Mouse (Mus musculus) gastrocnemius, adult 8-10 months (tissue): Measurements from ENCODE around the gene 2310003L06Rik. TPM values are rescaled to one million over a fixed set of nuclear protein-coding genes. Genes with fewer than 3 reads are reported as not detected.

Source experiments
- DNase-seq, 2 experiments: peaks; one replicate each; pipeline ENCODE4 v3.0.0; 2022; ENCODE audit warnings: low spot score in 2 of 2
- total RNA-seq, 4 experiments: library from RNA; stranded (reverse); gene quantifications; 2 replicates each; pipeline ENCODE4 v1.2.4; 2022

The 2310003L06Rik gene
- total RNA-seq = not detected

DNA sequence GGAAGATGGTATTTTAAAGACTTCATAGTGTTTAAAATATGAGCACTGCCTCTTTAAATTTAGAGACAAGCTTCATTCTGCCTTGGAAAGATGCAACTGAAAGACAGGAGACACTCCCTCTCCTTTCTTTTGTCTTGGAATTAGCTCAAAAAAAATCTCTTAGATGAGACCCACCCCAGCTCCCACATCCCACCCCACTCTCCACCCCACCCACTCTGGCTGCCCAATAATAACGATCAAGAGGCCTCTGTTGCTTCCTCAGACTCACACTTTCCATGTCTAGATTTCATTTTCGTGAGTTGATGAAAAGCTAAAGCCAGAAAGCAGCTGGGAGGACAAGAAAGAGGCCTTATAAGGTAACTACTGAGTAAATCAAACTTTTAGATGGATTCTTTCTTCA, at the start of gene 2310003L06Rik, which contains the start of gene Gm28434:
TSS of gene 2310003L06Rik (plus strand) at position 259 of the 400 bp plus-strand sequence.
TSS of gene Gm28434 (plus strand) at position 317 of the 400 bp plus-strand sequence.
- no peak for DNase-seq

DNA sequence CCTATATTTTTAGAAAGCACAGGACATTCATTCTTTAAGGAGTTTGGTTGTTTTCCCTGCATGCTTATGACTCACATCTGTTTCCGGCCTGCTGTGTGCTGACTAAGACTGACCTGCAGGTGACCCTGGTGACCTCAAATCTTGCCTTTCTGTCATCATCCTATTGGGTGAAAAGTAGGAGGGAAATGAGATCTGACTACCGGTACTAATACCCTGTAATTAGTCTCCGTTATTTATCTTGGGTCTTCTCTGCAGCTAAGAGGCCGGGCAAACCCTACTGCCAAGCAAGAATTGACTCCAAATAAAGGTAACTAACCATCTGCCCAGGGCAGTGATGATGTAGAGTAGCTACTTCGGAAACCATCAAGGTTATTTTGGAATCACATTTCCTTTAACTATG, 43.9 kb upstream of the 2310003L06Rik start, which contains the start of gene Csn3:
TSS of gene Csn3 (plus strand) at position 208 of the 400 bp plus-strand sequence.
- no peak for DNase-seq

GRCm38 (mm10) chr5:87931603-87932002, 37.7 kb upstream of the 2310003L06Rik start:
- no peak for DNase-seq

DNA sequence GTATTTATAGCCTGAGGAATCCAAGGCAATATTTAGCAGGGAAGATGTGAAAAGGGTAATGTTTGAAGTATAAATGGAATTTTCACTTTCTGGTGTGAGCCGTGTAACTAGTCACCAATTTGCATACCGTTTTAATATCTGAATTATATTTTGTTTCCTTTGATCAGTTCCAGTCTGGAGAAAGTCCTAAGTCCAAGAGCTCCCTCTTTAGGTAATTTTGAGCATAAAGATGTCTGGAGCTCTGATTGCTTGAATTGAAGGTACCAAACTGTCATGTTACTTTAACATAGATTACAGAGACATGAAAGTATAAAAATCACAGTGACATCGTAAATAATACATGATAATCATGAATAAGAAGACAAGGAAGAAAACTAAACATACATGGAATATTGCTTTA, 28.5 kb upstream of the 2310003L06Rik start:
- no peak for DNase-seq

DNA sequence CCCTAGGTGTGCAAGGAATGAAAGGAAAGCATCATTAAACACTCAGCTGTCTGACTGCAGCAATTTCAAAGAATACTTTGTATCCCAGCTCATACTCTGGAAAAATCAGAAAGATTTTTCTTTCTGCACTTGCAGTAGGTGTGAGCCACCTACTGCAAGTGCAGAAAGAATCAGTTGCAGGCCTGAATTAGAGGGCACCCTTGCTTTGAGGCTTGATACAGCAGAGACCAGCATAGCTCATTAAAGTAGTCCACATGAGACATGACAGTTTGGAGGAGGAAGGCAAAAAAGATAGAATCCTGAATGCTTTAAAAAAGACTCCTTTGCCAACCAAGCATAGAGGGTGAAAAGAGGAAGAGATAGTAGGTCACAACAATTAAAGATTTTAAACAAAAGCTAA, 26.7 kb upstream of the 2310003L06Rik start:
- DNase-seq = no peak

DNA sequence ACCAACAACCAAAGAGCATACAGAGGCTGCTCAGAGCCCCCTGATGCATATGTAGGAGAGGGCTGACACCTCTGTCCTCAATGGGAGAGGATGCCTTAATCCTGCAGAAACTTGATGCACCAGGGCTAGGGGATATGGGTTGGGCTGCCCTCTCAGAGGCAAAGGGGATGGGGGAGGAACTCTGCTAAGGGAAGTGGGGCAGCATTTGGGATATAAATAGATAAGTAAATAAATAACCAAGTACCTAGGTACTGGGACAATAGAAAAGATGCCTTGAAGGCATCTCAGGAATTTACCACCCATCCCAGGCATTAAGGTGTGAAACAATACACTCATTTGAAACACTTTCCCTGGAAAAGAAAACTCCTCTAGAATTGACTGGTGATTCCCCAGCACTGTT, 17.4 kb upstream of the 2310003L06Rik start:
- no peak for DNase-seq

- DNase-seq = no peak
Measured at GRCm38 (mm10) chr5:87979139-87979538, 9.9 kb downstream of the 2310003L06Rik start, which contains the start of gene Cabs1. Gene Cabs1, plus strand, starts transcription at chr5:87979439.

DNA sequence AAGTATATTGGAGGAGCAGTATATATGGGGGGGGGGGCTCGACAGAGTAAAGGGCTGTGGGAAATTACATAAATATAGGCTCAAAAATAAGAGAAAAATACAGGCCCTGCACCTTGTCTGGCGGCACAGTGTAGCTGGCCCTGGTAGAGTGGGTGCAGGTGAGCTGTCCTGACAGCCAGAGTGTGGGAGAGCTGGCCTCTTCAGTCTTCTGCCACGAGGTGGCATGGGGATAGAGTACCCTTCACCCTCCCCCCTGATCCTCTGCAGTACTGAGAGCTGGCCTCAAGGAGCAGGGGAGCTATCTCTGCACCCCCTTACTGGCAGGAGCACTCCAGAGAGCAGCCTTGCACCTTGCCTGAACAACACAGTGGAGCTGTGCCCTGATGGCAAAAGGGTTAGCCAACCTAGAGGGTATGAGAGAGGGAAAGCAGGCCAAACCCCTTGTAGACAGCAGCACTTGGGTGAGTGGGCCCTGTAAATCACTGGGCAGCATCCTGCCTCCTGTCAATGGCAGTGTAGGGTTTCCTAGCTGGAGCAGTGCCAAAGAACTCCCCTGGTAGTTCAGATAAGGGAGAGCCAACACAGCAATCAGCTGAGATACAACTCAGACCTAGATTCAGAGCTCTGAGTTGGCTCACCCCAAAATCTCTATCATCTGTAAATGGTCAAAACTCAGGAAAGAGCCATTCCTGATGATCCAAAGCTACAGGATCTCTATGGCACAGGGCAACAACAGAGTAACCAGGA, 13.4 kb downstream of the 2310003L06Rik start:
- DNase-seq = no peak

DNA sequence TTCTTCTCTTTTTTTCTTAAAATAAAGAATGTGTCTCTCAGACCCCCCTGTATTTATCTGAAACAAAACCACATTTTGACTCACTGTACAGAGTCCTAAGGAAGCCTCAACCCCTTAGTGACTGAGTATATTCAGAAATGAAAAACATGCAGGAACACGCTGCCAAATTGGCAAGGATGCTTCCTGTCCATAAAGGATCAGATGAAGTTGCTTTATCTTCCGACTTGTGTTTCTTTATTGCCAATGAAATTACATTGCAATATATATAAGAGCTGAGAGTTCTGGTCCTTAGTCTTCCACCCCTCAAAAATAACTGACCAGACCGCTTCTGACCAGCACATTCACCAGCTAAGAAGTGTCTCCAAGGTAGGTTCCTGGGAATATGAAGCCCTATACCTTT, 33.0 kb downstream of the 2310003L06Rik start, which contains the start of gene Smr3a:
TSS of gene Smr3a (plus strand) at position 301 of the 400 bp plus-strand sequence.
- DNase-seq = no peak

GRCm38 (mm10) chr5:88005241-88005640, 36.0 kb downstream of the 2310003L06Rik start:
- no peak for DNase-seq

Other genes starting within 250 kb of the 2310003L06Rik start
- gene Csn1s2a, start 194.9 kb upstream of the 2310003L06Rik start, total RNA-seq = not detected
- not detected for gene Csn1s2b, start 161.4 kb upstream of the 2310003L06Rik start, total RNA-seq
- not detected for gene Prr27, start 143.8 kb upstream of the 2310003L06Rik start, total RNA-seq
- gene Odam, start 84.4 kb upstream of the 2310003L06Rik start, total RNA-seq = not detected
- gene Csn3, start 43.9 kb upstream of the 2310003L06Rik start, total RNA-seq = not detected
- gene Gm28434, start 58 bp downstream of the 2310003L06Rik start, total RNA-seq = not detected
- not detected for gene Cabs1, start 10.0 kb downstream of the 2310003L06Rik start, total RNA-seq
- gene Smr3a, start 33.1 kb downstream of the 2310003L06Rik start, total RNA-seq = not detected
- not detected for gene Smr2, start 117.1 kb downstream of the 2310003L06Rik start, total RNA-seq
- gene Gm11116, start 142.1 kb downstream of the 2310003L06Rik start, total RNA-seq = not detected
- not detected for gene Gm11115, start 184.6 kb downstream of the 2310003L06Rik start, total RNA-seq